Mouse (Mus musculus) granulocyte monocyte progenitor cell, adult 5-6 weeks (primary cell): ENCODE data around the gene Prmt9. TPM values are rescaled to one million over a fixed set of nuclear protein-coding genes. Genes with fewer than 3 reads are reported as not detected.

Experiments used
- ATAC-seq: replicated peaks from 2 replicates; pipeline ENCODE4 v1.8.0; 2016; ENCODE audit warnings: mild to moderate bottlenecking, moderate TSS enrichment, inconsistent platforms; ENCODE audit not compliant: poor library complexity, severe bottlenecking
- total RNA-seq, 2 experiments: library from RNA; stranded (forward) in 1 of 2; stranded (reverse) in 1 of 2; fragments of 200-712, 200-1000 nt in 1 of 2; fragments of >200 nt in 1 of 2; fragmentation: Nextera tagmentation in 1 of 2; gene quantifications; 2 replicates each; pipeline ENCODE4 v1.2.3; 2014 to 2017

The Prmt9 gene
- total RNA-seq, 2 experiments from 2014 or later: 22.3 to 23.1 TPM

GRCm38 (mm10) chr8:77630691-77631090 is 81.5 kb downstream of the Prmt9 start:
- ATAC-seq: no peak

Other genes with a start within 250 kb of the Prmt9 start
- 3.5 and 6.4 TPM in 2 replicates for gene Arhgap10, start 31.4 kb upstream of the Prmt9 start, total RNA-seq (2014; fragmentation: Nextera tagmentation)
- gene Arhgap10, start 31.4 kb upstream of the Prmt9 start, total RNA-seq (2017): 12.2 and 21.8 TPM in 2 replicates
- 18.5 and 24.8 TPM in 2 replicates for gene Tmem184c, start 61.3 kb downstream of the Prmt9 start, total RNA-seq (2014; fragmentation: Nextera tagmentation)
- 23.6 and 23.8 TPM in 2 replicates for gene Tmem184c, start 61.3 kb downstream of the Prmt9 start, total RNA-seq (2017)
- gene Ednra, start 175.1 kb downstream of the Prmt9 start, total RNA-seq (2014; fragmentation: Nextera tagmentation): not detected in 2 replicates
- 0.82 TPM in 1 of 2 replicates, not detected in the other for gene Ednra, start 175.1 kb downstream of the Prmt9 start, total RNA-seq (2017)